Mouse (Mus musculus) MEL (cell line): Measurements from ENCODE around the gene Nudt2. TPM values are rescaled to one million over a fixed set of nuclear protein-coding genes. Genes with fewer than 3 reads are reported as not detected.

ENCODE experiments used
- DNase-seq: peaks from one replicate; pipeline ENCODE4 v3.0.0; 2011; ENCODE audit warnings: low read depth, low spot score
- H3K27ac ChIP-seq: 2 replicates; pipeline ENCODE4 v1.5.1; 2012; ENCODE audit warnings: low read depth, mild to moderate bottlenecking, control low read depth, low read length, moderate library complexity; ENCODE audit not compliant: control insufficient read depth
- H3K27me3 ChIP-seq, 2 experiments: fragments of 150-350 bp in 1 of 2; sonication (generic) in 1 of 2; 2 replicates each; pipeline ENCODE4 v1.6.1; 2012; ENCODE audit warnings: low read length in 2 of 2, mild to moderate bottlenecking in 2 of 2, improper control_type of control experiment in 1 of 2, moderate library complexity in 1 of 2; ENCODE audit not compliant: insufficient read depth in 2 of 2, control insufficient read depth in 1 of 2
- H3K36me3 ChIP-seq, 2 experiments: 2 replicates each; pipeline ENCODE4 v1.6.1; 2012 to 2014; ENCODE audit warnings: low read length in 2 of 2, improper control_type of control experiment in 1 of 2, inconsistent platforms in 1 of 2, mild to moderate bottlenecking in 1 of 2; ENCODE audit not compliant: insufficient read depth in 2 of 2, control insufficient read depth in 1 of 2
- H3K4me1 ChIP-seq, 2 experiments: fragments of 150-350 bp in 1 of 2; sonication (generic) in 1 of 2; 2 replicates each; pipeline ENCODE4 v1.6.1; 2012; ENCODE audit warnings: low read length in 2 of 2, improper control_type of control experiment in 1 of 2, mild to moderate bottlenecking in 1 of 2; ENCODE audit not compliant: insufficient read depth in 2 of 2, control insufficient read depth in 1 of 2
- H3K4me3 ChIP-seq, 2 experiments: fragments of 150-350 bp in 1 of 2; sonication (generic) in 1 of 2; 2 replicates each; pipeline ENCODE4 v1.5.1; 2012; ENCODE audit warnings: low read depth in 2 of 2, low read length in 2 of 2, mild to moderate bottlenecking in 2 of 2, moderate library complexity in 2 of 2, control low read depth in 1 of 2, improper control_type of control experiment in 1 of 2; ENCODE audit not compliant: control insufficient read depth in 1 of 2, insufficient read depth in 1 of 2
- H3K79me2 ChIP-seq: 2 replicates; pipeline ENCODE4 v1.6.1; 2012; ENCODE audit warnings: mild to moderate bottlenecking, low read length, moderate library complexity; ENCODE audit not compliant: control insufficient read depth, poor library complexity, insufficient read depth
- H3K9ac ChIP-seq: 2 replicates; pipeline ENCODE4 v1.6.1; 2012; ENCODE audit warnings: low read depth, mild to moderate bottlenecking, control low read depth, low read length, moderate library complexity; ENCODE audit not compliant: control insufficient read depth, poor library complexity, severe bottlenecking
- H3K9me3 ChIP-seq: fragments of 150-350 bp; sonication (generic); replicated peaks from 2 replicates; pipeline ENCODE4 v1.6.1; 2012; ENCODE audit warnings: mild to moderate bottlenecking, low read length, improper control_type of control experiment, moderate library complexity; ENCODE audit not compliant: insufficient read depth
- CHD2 ChIP-seq: IDR thresholded peaks from 2 replicates; pipeline ENCODE4 v1.6.1; 2011; ENCODE audit warnings: low read length, improper control_type of control experiment
- ELF1 ChIP-seq: IDR thresholded peaks from 2 replicates; pipeline ENCODE4 v1.6.1; 2014; ENCODE audit warnings: low read depth, mild to moderate bottlenecking, inconsistent platforms, low read length, improper control_type of control experiment, moderate library complexity
- GABPA ChIP-seq: IDR thresholded peaks from 2 replicates; pipeline ENCODE4 v1.6.1; 2012; ENCODE audit warnings: low read depth, mild to moderate bottlenecking, inconsistent platforms, low read length, improper control_type of control experiment, moderate library complexity
- GATA1 ChIP-seq: IDR thresholded peaks from 2 replicates; pipeline ENCODE4 v1.6.1; 2011; ENCODE audit warnings: low read depth, low read length, improper control_type of control experiment
- JUND ChIP-seq: IDR thresholded peaks from 2 replicates; pipeline ENCODE4 v1.6.1; 2011; ENCODE audit warnings: low read depth, mild to moderate bottlenecking, improper control_type of control experiment, low read length
- KAT2A ChIP-seq: conservative IDR thresholded peaks from 2 replicates; pipeline ENCODE4 v1.6.1; 2012; ENCODE audit warnings: low read depth, low read length, improper control_type of control experiment, inconsistent platforms
- MEF2A ChIP-seq: IDR thresholded peaks from 2 replicates; pipeline ENCODE4 v1.6.1; 2014; ENCODE audit warnings: low read depth, mild to moderate bottlenecking, inconsistent platforms, low read length, improper control_type of control experiment; ENCODE audit not compliant: poor library complexity, insufficient replicate concordance, severe bottlenecking; ENCODE audit errors: extremely low read depth
- MXI1 ChIP-seq: IDR thresholded peaks from 2 replicates; pipeline ENCODE4 v1.6.1; 2011; ENCODE audit warnings: mild to moderate bottlenecking, low read depth, low read length, improper control_type of control experiment
- MYB ChIP-seq: IDR thresholded peaks from 2 replicates; pipeline ENCODE4 v1.6.1; 2011; ENCODE audit warnings: mild to moderate bottlenecking, low read depth, low read length, improper control_type of control experiment
- MYC ChIP-seq: IDR thresholded peaks from 2 replicates; pipeline ENCODE4 v1.6.1; 2011; ENCODE audit warnings: low read depth, mild to moderate bottlenecking, low read length, improper control_type of control experiment, moderate library complexity
- NRF1 ChIP-seq: IDR thresholded peaks from 2 replicates; pipeline ENCODE4 v1.6.1; 2014; ENCODE audit warnings: low read depth, mild to moderate bottlenecking, inconsistent platforms, low read length, improper control_type of control experiment, moderate library complexity; ENCODE audit not compliant: poor library complexity, insufficient read depth, severe bottlenecking
- POLR2A ChIP-seq, 2 experiments: IDR thresholded peaks; 2 replicates each; pipeline ENCODE4 v1.6.1; 2011 to 2012; ENCODE audit warnings: low read length in 2 of 2, mild to moderate bottlenecking in 2 of 2, control low read depth in 1 of 2, improper control_type of control experiment in 1 of 2, low read depth in 1 of 2, moderate library complexity in 1 of 2; ENCODE audit not compliant: control insufficient read depth in 1 of 2, insufficient read depth in 1 of 2, poor library complexity in 1 of 2
- TBP ChIP-seq: IDR thresholded peaks from 2 replicates; pipeline ENCODE4 v1.8.0; 2011; ENCODE audit warnings: low read depth, low read length, improper control_type of control experiment
- USF2 ChIP-seq, 2 experiments: IDR thresholded peaks; 2 replicates each; pipeline ENCODE4 v1.6.1; 2011 to 2012; ENCODE audit warnings: improper control_type of control experiment in 2 of 2, low read length in 2 of 2, borderline replicate concordance in 1 of 2, inconsistent platforms in 1 of 2, low read depth in 1 of 2, mild to moderate bottlenecking in 1 of 2; ENCODE audit not compliant: insufficient read depth in 1 of 2
- ZKSCAN1 ChIP-seq: IDR thresholded peaks from 2 replicates; pipeline ENCODE4 v1.6.1; 2012; ENCODE audit warnings: low read depth, mild to moderate bottlenecking, inconsistent platforms, low read length, improper control_type of control experiment, moderate library complexity
- polyA plus RNA-seq, 2 experiments: library from polyadenylated mRNA; stranded (reverse) in 1 of 2; unstranded in 1 of 2; fragments of >175 nt in 1 of 2; fragments of >200 nt in 1 of 2; gene quantifications; 2 replicates each; pipeline versions ENCODE4 v1.2.1 to v1.2.4; 2012; ENCODE audit warnings: low replicate concordance in 2 of 2, low read depth in 1 of 2; ENCODE audit not compliant: insufficient read length in 2 of 2, insufficient read depth in 1 of 2, missing spikeins in 1 of 2
- total RNA-seq: library from RNA; depleted of rRNA; stranded (reverse); fragments of 300-350 nt; gene quantifications from 2 replicates; pipeline ENCODE4 v1.2.3, GENCODE M21; 2012

The Nudt2 gene
- total and polyA plus RNA-seq, 3 experiments, result 19.2 to 25.3 TPM; not detected in 1

- H3K27me3 ChIP-seq, result 0 out of 4 replicates have a peak, but pooled peaks cover 0 to 2% of the 10 kb centered on the region in 2 experiments
- no peak overlapping the region for H3K9ac ChIP-seq
- no peak for DNase-seq
- H3K36me3 ChIP-seq, result no peaks in the 10 kb centered on the region
- H3K4me3 ChIP-seq, result no peak overlapping the region
- H3K79me2 ChIP-seq, result no peaks in the 10 kb centered on the region
- no peak for TF ChIP-seq NRF1
- no peak for TF ChIP-seq JUND
- no peak for TF ChIP-seq GABPA
- no peak for TF ChIP-seq MYB
- TF ChIP-seq MEF2A, result no peak
- TF ChIP-seq USF2 (IDR thresholded peaks at IDR 0.05; ENCODE audit: borderline replicate concordance in 1 of 2, insufficient read depth in 1 of 2, low read depth in 1 of 2, low read length in 2 of 2), result no peak
- no peak for TF ChIP-seq MYC
- TF ChIP-seq ELF1, result no peak
- TF ChIP-seq MXI1, result no peak
- no peak for TF ChIP-seq GATA1
- TF ChIP-seq TBP, result no peak
- TF ChIP-seq, all 39 proteins: peak for 0
- Histone ChIP-seq H3K27ac (no peak overlapping the region), H3K4me1 (no peaks in the 10 kb centered on the region), H3K9me3 (no peaks in the 10 kb centered on the region)
Measured at GRCm38 (mm10) chr4:41492951-41493350, 28.0 kb downstream of the Nudt2 start.

GRCm38 (mm10) chr4:41493464-41494116 lies 28.6 kb downstream of the Nudt2 start:
- Histone ChIP-seq H3K4me1 (no peaks in the 10 kb centered on the region), H3K36me3 (no peaks in the 10 kb centered on the region), H3K27me3 (0 out of 4 replicates have a peak, but pooled peaks cover 0 to 2% of the 10 kb centered on the region in 2 experiments)
- no peak for DNase-seq
- TF ChIP-seq POLR2A (IDR thresholded peaks at IDR 0.05; ENCODE audit: control insufficient read depth in 1 of 2, insufficient read depth in 1 of 2, low read depth in 1 of 2, low read length in 2 of 2, poor library complexity in 1 of 2) (no peak), GABPA (no peak), GATA1 (no peak), KAT2A (no peak), CHD2 (no peak), ZKSCAN1 (no peak)
- TF ChIP-seq, all 39 proteins: peak for 0
- Histone ChIP-seq H3K79me2 (no peaks in the 10 kb centered on the region), H3K9me3 (no peaks in the 10 kb centered on the region), H3K27ac (no peak overlapping the region), H3K4me3 (no peak overlapping the region), H3K9ac (no peak overlapping the region)
